Mouse (Mus musculus): ENCODE measurements at regions not wholly inside any gene's neighbourhood (a gene's known extent, or its start where the extent isn't known, plus 50 kb on each side); places are given as distances from the start of the nearest gene placed in this dataset.

- no peaks in the 10 kb centered on the region for H3K4me1 ChIP-seq (ENCODE audit: control insufficient read depth, insufficient read depth, low read length)
- H3K27me3 ChIP-seq (ENCODE audit: control insufficient read depth, insufficient read depth, low read length), result no peaks in the 10 kb centered on the region
- 79% methylated on average over 4 of the region's 4 CpGs for WGBS
- no peaks in the 10 kb centered on the region for H3K36me3 ChIP-seq (ENCODE audit: control insufficient read depth, insufficient read depth)
- H3K4me3 ChIP-seq (ENCODE audit: low read length), result no peak overlapping the region
- H3K4me2 ChIP-seq (ENCODE audit: low read depth, low read length), result no peak overlapping the region
- no peak overlapping the region for H3K27ac ChIP-seq (ENCODE audit: low read length)
- no peak for ATAC-seq (replicated peaks; ENCODE audit: extremely low read depth, insufficient read depth, low FRiP score)
- no peak overlapping the region for H3K9ac ChIP-seq (ENCODE audit: low read length)
- no peaks in the 10 kb centered on the region for H3K9me3 ChIP-seq (replicated peaks; ENCODE audit: control insufficient read depth, low read length)
Measured at GRCm38 (mm10) chr1:77267311-77268003, 247.4 kb downstream of the Epha4 start.

DNA sequence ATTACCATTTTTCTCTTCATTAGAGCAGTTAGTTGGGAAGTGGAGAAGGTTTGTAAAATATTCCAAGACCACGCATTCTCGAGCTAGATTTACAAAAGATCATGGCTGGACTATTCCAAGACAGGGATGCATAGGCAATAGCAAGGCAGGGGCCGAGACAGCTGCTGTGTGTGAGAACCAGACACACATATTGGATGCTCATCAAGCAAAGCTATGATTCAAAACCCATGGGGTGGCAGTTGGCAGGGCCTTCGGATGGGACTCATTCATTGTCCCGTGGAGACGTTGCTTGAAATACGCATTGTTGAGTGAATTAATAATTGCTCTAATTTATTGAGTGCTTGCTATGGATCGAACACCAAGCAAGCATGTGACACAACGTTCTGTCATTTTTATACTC is 239.6 kb downstream of the Epha4 start:
- Histone ChIP-seq H3K9me3 (replicated peaks; ENCODE audit: control insufficient read depth, low read length) (no peaks in the 10 kb centered on the region), H3K4me1 (ENCODE audit: control insufficient read depth, insufficient read depth, low read length) (no peaks in the 10 kb centered on the region), H3K4me3 (ENCODE audit: low read length) (no peak overlapping the region), H3K36me3 (ENCODE audit: control insufficient read depth, insufficient read depth) (no peaks in the 10 kb centered on the region), H3K4me2 (ENCODE audit: low read depth, low read length) (no peak overlapping the region), H3K9ac (ENCODE audit: low read length) (no peak overlapping the region), H3K27me3 (ENCODE audit: control insufficient read depth, insufficient read depth, low read length) (no peaks in the 10 kb centered on the region), H3K27ac (ENCODE audit: low read length) (no peak overlapping the region)
- 89% methylated on average over 9 of the region's 9 CpGs for WGBS
- no peak for ATAC-seq (replicated peaks; ENCODE audit: extremely low read depth, insufficient read depth, low FRiP score)

DNA sequence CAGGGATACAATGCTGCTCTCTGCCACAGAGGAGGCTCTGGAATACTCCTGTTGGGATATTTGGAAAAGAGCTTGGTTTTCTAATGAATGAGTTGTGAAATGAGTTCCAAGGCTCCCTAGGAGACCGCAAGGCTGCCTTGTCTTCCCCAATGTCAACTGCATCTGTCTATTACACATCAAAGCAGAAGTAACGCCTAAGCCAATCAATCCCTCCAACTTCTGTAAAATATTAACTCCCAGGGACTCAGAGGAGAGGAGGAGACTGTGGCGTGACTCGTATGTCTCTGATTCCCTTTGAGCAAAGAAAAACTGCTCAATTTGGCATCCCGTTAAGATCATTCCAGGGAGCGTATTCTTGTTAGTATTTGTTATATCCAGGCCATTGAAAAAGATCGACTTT is 235.3 kb downstream of the Epha4 start:
- Histone ChIP-seq H3K36me3 (ENCODE audit: control insufficient read depth, insufficient read depth) (no peaks in the 10 kb centered on the region), H3K9ac (ENCODE audit: low read length) (no peak overlapping the region), H3K27ac (ENCODE audit: low read length) (no peak overlapping the region), H3K27me3 (ENCODE audit: control insufficient read depth, insufficient read depth, low read length) (no peaks in the 10 kb centered on the region), H3K4me1 (ENCODE audit: control insufficient read depth, insufficient read depth, low read length) (no peaks in the 10 kb centered on the region), H3K4me3 (ENCODE audit: low read length) (no peak overlapping the region), H3K9me3 (replicated peaks; ENCODE audit: control insufficient read depth, low read length) (no peaks in the 10 kb centered on the region), H3K4me2 (ENCODE audit: low read depth, low read length) (no peak overlapping the region)
- 72% methylated on average over 7 of the region's 7 CpGs for WGBS
- no peak for ATAC-seq (replicated peaks; ENCODE audit: extremely low read depth, insufficient read depth, low FRiP score)

DNA sequence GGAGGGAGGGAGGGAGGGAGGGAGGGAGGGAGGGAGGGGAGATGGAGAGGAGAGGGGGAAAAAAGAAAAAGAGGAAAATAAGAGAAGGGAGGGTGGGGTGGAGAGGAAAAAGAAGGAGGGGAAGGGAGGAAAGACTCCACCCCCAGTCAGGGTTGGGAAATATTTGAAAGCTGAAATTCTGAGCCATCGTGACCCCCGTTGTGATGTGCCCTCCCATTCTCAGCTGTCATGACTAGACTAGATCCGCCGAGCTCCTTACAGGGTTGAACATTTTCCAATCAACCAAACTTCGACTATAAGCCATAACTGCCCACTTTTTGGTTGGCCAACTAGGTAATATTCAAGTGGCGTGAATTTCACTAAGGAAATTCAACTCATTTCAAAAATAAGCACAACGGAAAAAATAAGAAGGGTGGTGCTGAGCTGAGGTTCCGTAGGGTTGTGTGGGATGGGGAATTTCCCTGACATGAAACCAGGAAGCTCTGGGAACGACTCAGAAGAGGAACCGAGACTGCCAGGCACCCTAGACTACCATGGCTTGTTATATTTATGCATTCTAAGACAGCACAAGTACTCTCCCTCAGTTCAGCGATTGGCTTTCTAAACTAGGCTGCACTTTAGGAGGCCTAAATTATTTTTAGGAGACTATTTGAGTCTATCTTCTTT is 234.4 kb downstream of the Epha4 start:
- 84% methylated on average over 11 of the region's 11 CpGs for WGBS
- H3K36me3 ChIP-seq (ENCODE audit: control insufficient read depth, insufficient read depth), result no peaks in the 10 kb centered on the region
- ATAC-seq (replicated peaks; ENCODE audit: extremely low read depth, insufficient read depth, low FRiP score), result no peak

DNA sequence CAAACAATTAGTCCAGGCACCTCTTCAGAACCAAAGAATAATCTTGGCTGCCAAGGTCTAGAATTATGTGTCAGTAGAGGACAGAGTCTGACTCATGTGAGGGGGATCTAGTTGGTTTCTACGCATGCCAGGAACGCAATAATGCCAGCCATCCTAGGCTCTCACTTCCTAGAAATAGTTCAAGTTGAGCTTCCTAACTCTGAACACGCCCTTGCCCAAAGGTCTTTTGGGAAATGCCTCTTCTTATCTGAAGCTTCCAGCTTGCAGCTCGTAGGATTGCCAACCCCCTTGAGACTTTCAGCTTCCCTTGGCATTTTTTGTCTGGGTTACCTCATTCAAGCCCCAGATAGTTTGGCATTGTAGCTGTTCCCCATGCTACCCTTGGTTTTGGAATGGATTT is 233.1 kb downstream of the Epha4 start:
- no peaks in the 10 kb centered on the region for H3K9me3 ChIP-seq (replicated peaks; ENCODE audit: control insufficient read depth, low read length)
- H3K4me1 ChIP-seq (ENCODE audit: control insufficient read depth, insufficient read depth, low read length), result no peaks in the 10 kb centered on the region
- H3K36me3 ChIP-seq (ENCODE audit: control insufficient read depth, insufficient read depth), result no peaks in the 10 kb centered on the region
- H3K4me3 ChIP-seq (ENCODE audit: low read length), result no peak overlapping the region
- no peak overlapping the region for H3K4me2 ChIP-seq (ENCODE audit: low read depth, low read length)
- H3K9ac ChIP-seq (ENCODE audit: low read length), result no peak overlapping the region
- 65% methylated on average over 4 of the region's 4 CpGs for WGBS
- H3K27me3 ChIP-seq (ENCODE audit: control insufficient read depth, insufficient read depth, low read length), result no peaks in the 10 kb centered on the region
- ATAC-seq (replicated peaks; ENCODE audit: extremely low read depth, insufficient read depth, low FRiP score), result no peak
- H3K27ac ChIP-seq (ENCODE audit: low read length), result no peak overlapping the region

More for the DNA sequence above, 234.4 kb downstream of the Epha4 start:
- H3K27me3 ChIP-seq (ENCODE audit: control insufficient read depth, insufficient read depth, low read length), result no peaks in the 10 kb centered on the region
- no peak overlapping the region for H3K4me3 ChIP-seq (ENCODE audit: low read length)
- no peak overlapping the region for H3K27ac ChIP-seq (ENCODE audit: low read length)
- H3K9ac ChIP-seq (ENCODE audit: low read length), result no peak overlapping the region
- no peak overlapping the region for H3K4me2 ChIP-seq (ENCODE audit: low read depth, low read length)
- H3K4me1 ChIP-seq (ENCODE audit: control insufficient read depth, insufficient read depth, low read length), result no peaks in the 10 kb centered on the region
- H3K9me3 ChIP-seq (replicated peaks; ENCODE audit: control insufficient read depth, low read length), result no peaks in the 10 kb centered on the region

GRCm38 (mm10) chr1:77298713-77299132 is 216.2 kb downstream of the Epha4 start:
- ATAC-seq (replicated peaks; ENCODE audit: extremely low read depth, insufficient read depth, low FRiP score), result no peak
- 53% methylated on average over 4 of the region's 4 CpGs for WGBS
- no peaks in the 10 kb centered on the region for H3K9me3 ChIP-seq (replicated peaks; ENCODE audit: control insufficient read depth, low read length)

DNA sequence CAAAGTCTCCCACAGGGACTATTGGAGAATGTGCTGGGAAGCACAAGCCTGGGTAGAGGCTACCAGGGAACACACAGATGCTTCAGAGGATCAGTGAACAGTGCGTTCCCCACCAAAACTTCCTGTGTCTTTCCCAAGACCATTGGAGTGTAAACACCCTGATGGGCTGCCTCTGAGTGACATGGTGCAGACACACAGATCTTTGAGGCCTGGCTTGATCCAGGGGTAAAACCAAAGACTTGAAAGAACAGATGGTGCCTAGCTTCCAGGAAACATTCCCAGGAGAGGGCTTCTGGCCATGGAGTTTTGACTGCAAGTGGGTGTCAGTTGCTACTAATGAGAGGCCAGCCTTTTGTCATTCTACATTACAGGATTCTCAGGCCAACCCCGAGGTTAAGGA is 214.1 kb downstream of the Epha4 start:
- WGBS, result 32% methylated on average over 2 of the region's 2 CpGs

More at GRCm38 (mm10) chr1:77298713-77299132, 216.2 kb downstream of the Epha4 start:
- H3K36me3 ChIP-seq (ENCODE audit: control insufficient read depth, insufficient read depth), result no peaks in the 10 kb centered on the region
- no peak overlapping the region for H3K27ac ChIP-seq (ENCODE audit: low read length)
- no peak overlapping the region for H3K9ac ChIP-seq (ENCODE audit: low read length)
- H3K4me2 ChIP-seq (ENCODE audit: low read depth, low read length), result no peak overlapping the region
- no peak overlapping the region for H3K4me3 ChIP-seq (ENCODE audit: low read length)
- H3K27me3 ChIP-seq (ENCODE audit: control insufficient read depth, insufficient read depth, low read length), result no peaks in the 10 kb centered on the region
- H3K4me1 ChIP-seq (ENCODE audit: control insufficient read depth, insufficient read depth, low read length), result no peaks in the 10 kb centered on the region

GRCm38 (mm10) chr1:77304770-77305169 is 210.1 kb downstream of the Epha4 start:
- H3K4me2 ChIP-seq (ENCODE audit: low read depth, low read length), result no peak overlapping the region
- H3K4me3 ChIP-seq (ENCODE audit: low read length), result no peak overlapping the region
- no peaks in the 10 kb centered on the region for H3K4me1 ChIP-seq (ENCODE audit: control insufficient read depth, insufficient read depth, low read length)
- H3K9ac ChIP-seq (ENCODE audit: low read length), result no peak overlapping the region
- no peaks in the 10 kb centered on the region for H3K27me3 ChIP-seq (ENCODE audit: control insufficient read depth, insufficient read depth, low read length)
- ATAC-seq (replicated peaks; ENCODE audit: extremely low read depth, insufficient read depth, low FRiP score), result no peak
- no peaks in the 10 kb centered on the region for H3K9me3 ChIP-seq (replicated peaks; ENCODE audit: control insufficient read depth, low read length)
- no peaks in the 10 kb centered on the region for H3K36me3 ChIP-seq (ENCODE audit: control insufficient read depth, insufficient read depth)
- 93% methylated on average over 2 of the region's 2 CpGs for WGBS
- H3K27ac ChIP-seq (ENCODE audit: low read length), result no peak overlapping the region

More for the DNA sequence above, 214.1 kb downstream of the Epha4 start:
- H3K9me3 ChIP-seq (replicated peaks; ENCODE audit: control insufficient read depth, low read length), result no peaks in the 10 kb centered on the region
- no peak overlapping the region for H3K4me3 ChIP-seq (ENCODE audit: low read length)
- H3K36me3 ChIP-seq (ENCODE audit: control insufficient read depth, insufficient read depth), result no peaks in the 10 kb centered on the region
- no peak for ATAC-seq (replicated peaks; ENCODE audit: extremely low read depth, insufficient read depth, low FRiP score)
- H3K4me2 ChIP-seq (ENCODE audit: low read depth, low read length), result no peak overlapping the region
- H3K9ac ChIP-seq (ENCODE audit: low read length), result no peak overlapping the region
- H3K27ac ChIP-seq (ENCODE audit: low read length), result no peak overlapping the region
- no peaks in the 10 kb centered on the region for H3K27me3 ChIP-seq (ENCODE audit: control insufficient read depth, insufficient read depth, low read length)
- no peaks in the 10 kb centered on the region for H3K4me1 ChIP-seq (ENCODE audit: control insufficient read depth, insufficient read depth, low read length)

DNA sequence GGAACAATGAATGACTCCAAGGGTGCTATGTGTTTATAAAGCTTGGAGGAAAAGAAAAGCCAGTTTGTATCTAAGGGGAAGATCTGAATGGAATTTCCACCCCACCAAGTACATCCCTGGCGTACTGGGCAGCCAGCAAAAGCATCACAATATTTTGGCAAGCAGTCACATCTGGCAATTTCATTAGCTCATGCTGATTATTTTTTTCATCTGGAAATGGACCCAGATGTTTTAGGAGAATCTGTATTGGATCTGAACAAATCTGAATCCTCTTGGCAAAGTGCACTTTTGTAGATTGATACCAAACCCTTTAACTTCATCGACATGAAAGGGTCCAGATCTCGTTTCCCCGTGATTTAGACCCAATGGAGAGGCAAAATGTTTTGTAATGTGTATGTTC is 207.1 kb downstream of the Epha4 start:
- 71% methylated on average over 4 of the region's 4 CpGs for WGBS
- no peak overlapping the region for H3K4me3 ChIP-seq (ENCODE audit: low read length)
- no peak overlapping the region for H3K9ac ChIP-seq (ENCODE audit: low read length)

More for the DNA sequence above, 207.1 kb downstream of the Epha4 start:
- Histone ChIP-seq H3K36me3 (ENCODE audit: control insufficient read depth, insufficient read depth) (no peaks in the 10 kb centered on the region), H3K27ac (ENCODE audit: low read length) (no peak overlapping the region), H3K4me2 (ENCODE audit: low read depth, low read length) (no peak overlapping the region), H3K27me3 (ENCODE audit: control insufficient read depth, insufficient read depth, low read length) (no peaks in the 10 kb centered on the region), H3K9me3 (replicated peaks; ENCODE audit: control insufficient read depth, low read length) (no peaks in the 10 kb centered on the region), H3K4me1 (ENCODE audit: control insufficient read depth, insufficient read depth, low read length) (no peaks in the 10 kb centered on the region)
- no peak for ATAC-seq (replicated peaks; ENCODE audit: extremely low read depth, insufficient read depth, low FRiP score)
